Mouse (Mus musculus): ENCODE results near the gene Meis2. TPM values are rescaled to one million over a fixed set of nuclear protein-coding genes. Genes with fewer than 3 reads are reported as not detected.

Meis2 gene
- total and polyA plus RNA-seq, 3 experiments: 3.1 to 9.8 TPM; not detected in 1

DNA sequence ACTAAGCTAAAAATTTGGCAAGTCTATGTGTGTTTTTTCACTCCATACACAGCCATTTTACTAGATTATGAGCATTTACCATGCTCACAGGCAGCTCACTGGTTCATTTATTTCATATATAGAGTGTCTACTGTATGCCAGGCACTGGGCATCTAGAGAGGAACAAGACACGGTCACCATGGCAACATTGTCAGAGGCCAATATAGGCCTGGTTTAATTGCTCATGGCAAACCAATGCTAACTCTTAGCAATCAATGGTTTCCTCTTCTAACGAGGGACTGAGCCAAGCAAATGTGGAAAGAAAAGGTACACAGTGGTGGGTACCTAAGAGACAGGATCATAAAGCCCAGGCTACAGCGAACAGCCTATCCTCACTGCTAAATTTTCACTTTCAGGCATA is 100.7 kb downstream of the Meis2 start:
- H3K27ac ChIP-seq (ENCODE audit: control insufficient read depth, low read depth, low read length): no peak overlapping the region
- no peaks in the 10 kb centered on the region for H3K4me1 ChIP-seq (ENCODE audit: control insufficient read depth in 1 of 2, insufficient read depth in 2 of 2, low read length in 2 of 2)
- H3K36me3 ChIP-seq (ENCODE audit: control insufficient read depth in 1 of 2, insufficient read depth in 2 of 2, low read length in 2 of 2): no peaks in the 10 kb centered on the region
- no peak overlapping the region for H3K9ac ChIP-seq (ENCODE audit: control insufficient read depth, low read depth, low read length, poor library complexity, severe bottlenecking)
- H3K9me3 ChIP-seq (replicated peaks; ENCODE audit: insufficient read depth, low read length): no peaks in the 10 kb centered on the region
- no peaks in the 10 kb centered on the region for H3K79me2 ChIP-seq (ENCODE audit: control insufficient read depth, insufficient read depth, low read length, poor library complexity)
- H3K4me3 ChIP-seq (ENCODE audit: control insufficient read depth in 1 of 2, insufficient read depth in 1 of 2, low read depth in 2 of 2, low read length in 2 of 2): no peak overlapping the region
- no peak for DNase-seq (ENCODE audit: low read depth, low spot score)
- no peaks in the 10 kb centered on the region for H3K27me3 ChIP-seq (ENCODE audit: control insufficient read depth in 1 of 2, insufficient read depth in 2 of 2, low read length in 2 of 2)
- TF ChIP-seq TCF12 (IDR thresholded peaks at IDR 0.05; ENCODE audit: low read depth, low read length) (no peak), MAX (IDR thresholded peaks at IDR 0.05; ENCODE audit: low read length) (no peak), TBP (IDR thresholded peaks at IDR 0.05; ENCODE audit: low read depth, low read length) (no peak), CHD2 (IDR thresholded peaks at IDR 0.05; ENCODE audit: low read length) (no peak), GABPA (IDR thresholded peaks at IDR 0.05; ENCODE audit: low read depth, low read length) (no peak), MEF2A (IDR thresholded peaks at IDR 0.05; ENCODE audit: extremely low read depth, insufficient replicate concordance, low read depth, low read length, poor library complexity, severe bottlenecking) (no peak), TAL1 (IDR thresholded peaks at IDR 0.05; ENCODE audit: low read length) (no peak), JUND (IDR thresholded peaks at IDR 0.05; ENCODE audit: low read depth, low read length) (no peak), ZKSCAN1 (IDR thresholded peaks at IDR 0.05; ENCODE audit: low read depth, low read length) (no peak), EP300 (IDR thresholded peaks at IDR 0.05; ENCODE audit: low read depth in 1 of 2, low read length in 2 of 2) (no peak), SMC3 (IDR thresholded peaks at IDR 0.05; ENCODE audit: low read depth, low read length) (no peak), SIN3A (IDR thresholded peaks at IDR 0.05; ENCODE audit: low read length) (no peak), RCOR1 (IDR thresholded peaks at IDR 0.05; ENCODE audit: low read depth, low read length) (no peak), ZC3H11A (IDR thresholded peaks at IDR 0.05; ENCODE audit: low read depth, low read length) (no peak)

DNA sequence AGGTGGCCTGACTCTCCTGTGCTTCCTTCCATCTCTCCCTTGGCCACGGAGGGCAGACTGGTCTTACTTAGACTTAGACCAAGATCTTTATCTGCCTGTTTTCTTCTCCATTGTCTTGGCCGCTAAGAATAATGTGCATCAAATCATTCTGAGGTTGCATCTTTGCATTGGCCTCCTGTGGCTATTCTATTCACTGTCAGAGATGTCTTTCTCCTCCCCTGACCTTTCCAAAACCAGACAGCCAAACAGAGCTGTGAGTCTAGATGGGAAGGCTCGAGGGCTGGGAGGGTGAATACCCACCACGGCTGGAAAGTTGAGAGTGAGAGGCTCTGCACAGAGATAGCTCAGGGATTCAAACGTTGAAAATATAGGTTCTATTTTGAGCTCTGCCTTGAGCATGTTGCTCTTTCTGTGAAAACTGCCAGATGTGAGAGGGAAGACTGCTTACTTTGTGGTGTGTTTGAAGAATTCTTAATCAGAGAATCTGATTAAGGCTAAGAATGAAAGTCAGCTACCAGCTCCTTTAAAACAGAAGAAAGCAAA is 102.3 kb downstream of the Meis2 start:
- no peak for DNase-seq (ENCODE audit: low read depth, low spot score)
- Histone ChIP-seq H3K4me1 (ENCODE audit: control insufficient read depth in 1 of 2, insufficient read depth in 2 of 2, low read length in 2 of 2) (no peaks in the 10 kb centered on the region), H3K79me2 (ENCODE audit: control insufficient read depth, insufficient read depth, low read length, poor library complexity) (no peaks in the 10 kb centered on the region), H3K4me3 (ENCODE audit: control insufficient read depth in 1 of 2, insufficient read depth in 1 of 2, low read depth in 2 of 2, low read length in 2 of 2) (no peak overlapping the region), H3K36me3 (ENCODE audit: control insufficient read depth in 1 of 2, insufficient read depth in 2 of 2, low read length in 2 of 2) (no peaks in the 10 kb centered on the region), H3K27me3 (ENCODE audit: control insufficient read depth in 1 of 2, insufficient read depth in 2 of 2, low read length in 2 of 2) (no peaks in the 10 kb centered on the region), H3K9me3 (replicated peaks; ENCODE audit: insufficient read depth, low read length) (no peaks in the 10 kb centered on the region), H3K27ac (ENCODE audit: control insufficient read depth, low read depth, low read length) (no peak overlapping the region), H3K9ac (ENCODE audit: control insufficient read depth, low read depth, low read length, poor library complexity, severe bottlenecking) (no peak overlapping the region)
- TF ChIP-seq BHLHE40 (IDR thresholded peaks at IDR 0.05; ENCODE audit: borderline replicate concordance, low read depth, low read length) (no peak), ZKSCAN1 (IDR thresholded peaks at IDR 0.05; ENCODE audit: low read depth, low read length) (no peak), TBP (IDR thresholded peaks at IDR 0.05; ENCODE audit: low read depth, low read length) (no peak), MAZ (IDR thresholded peaks at IDR 0.05; ENCODE audit: low read depth, low read length) (no peak), RCOR1 (IDR thresholded peaks at IDR 0.05; ENCODE audit: low read depth, low read length) (no peak), MYC (IDR thresholded peaks at IDR 0.05; ENCODE audit: low read depth, low read length) (no peak), GATA1 (IDR thresholded peaks at IDR 0.05; ENCODE audit: low read depth, low read length) (no peak), MEF2A (IDR thresholded peaks at IDR 0.05; ENCODE audit: extremely low read depth, insufficient replicate concordance, low read depth, low read length, poor library complexity, severe bottlenecking) (no peak), E2F4 (IDR thresholded peaks at IDR 0.05; ENCODE audit: borderline replicate concordance, low read depth, low read length) (no peak), MAX (IDR thresholded peaks at IDR 0.05; ENCODE audit: low read length) (no peak)

Measured in MEL (cell line).